19 mouse cellular contexts compared by ENCODE assay signal in genomic region chr2:26905936-26906335, GRCm38 (mm10).
"Had no signal": no experiment of that assay in that cellular context is flagged by ENCODE, and none has a peak within 500 bp of the region (broad histone marks: within the 10 kb centered on the region; RNA-seq: fewer than 3 reads in every experiment).

No protein-coding gene starts in this region.

- H3K9me3 ChIP-seq: intestine, embryonic 15.5 days; limb, embryonic 15.5 days; liver, embryonic 15.5 days; midbrain, embryonic 13.5 days; neural tube, embryonic 12.5 days; neural tube, embryonic 15.5 days had no signal

- H3K27me3 ChIP-seq: intestine, embryonic 15.5 days; limb, embryonic 15.5 days; liver, embryonic 15.5 days; midbrain, embryonic 13.5 days; neural tube, embryonic 12.5 days; neural tube, embryonic 15.5 days had no signal

- H3K4me3 ChIP-seq: intestine, embryonic 15.5 days; layer of hippocampus, adult 2 months; limb, embryonic 15.5 days; liver, embryonic 15.5 days; midbrain, embryonic 13.5 days; neural tube, embryonic 12.5 days; neural tube, embryonic 15.5 days had no signal

- ATAC-seq: intestine, embryonic 15.5 days; midbrain, embryonic 13.5 days had no signal

- H3K4me2 ChIP-seq: intestine, embryonic 15.5 days; limb, embryonic 15.5 days; liver, embryonic 11.5 days; liver, embryonic 15.5 days; midbrain, embryonic 13.5 days; neural tube, embryonic 12.5 days; neural tube, embryonic 15.5 days had no signal

- DNase-seq: kidney, adult 2 months; layer of hippocampus, adult 9-11 months; lung, adult 2 months; lung, postnatal 14 days; right cerebral cortex, adult 18-20 months; right cerebral cortex, postnatal 14 days; right cerebral cortex, postnatal 4 days; thymus, adult 2 months; thymus, postnatal 14 days had no signal

- H3K27ac ChIP-seq: intestine, embryonic 15.5 days; kidney, postnatal 0 days; layer of hippocampus, adult 2 months; limb, embryonic 15.5 days; liver, embryonic 15.5 days; midbrain, embryonic 13.5 days; neural tube, embryonic 12.5 days; neural tube, embryonic 15.5 days; stomach, postnatal 0 days had no signal

- H3K9ac ChIP-seq: intestine, embryonic 15.5 days; limb, embryonic 15.5 days; liver, embryonic 15.5 days; midbrain, embryonic 13.5 days; neural tube, embryonic 12.5 days; neural tube, embryonic 15.5 days had no signal
